Mouse (Mus musculus) liver, adult 2 months (tissue): ENCODE results near the gene Amh.

Experiments
- CTCF ChIP-seq: fragments of 200-500 bp; IDR thresholded peaks from 2 replicates; pipeline ENCODE4 v1.5.1; 2011; ENCODE audit warnings: low read depth, low read length, control low read depth
- POLR2A ChIP-seq: fragments of 200-500 bp; IDR thresholded peaks from 2 replicates; pipeline ENCODE4 v1.6.1; 2011; ENCODE audit warnings: low read length, control low read depth; ENCODE audit not compliant: insufficient read depth; ENCODE audit errors: extremely low read depth

- TF ChIP-seq CTCF (no peak), POLR2A (no peak)
Measured at GRCm38 (mm10) chr10:80823847-80824643, 19.0 kb downstream of the Amh start.
